Mouse (Mus musculus) erythroblast, embryonic 14.5 days (primary cell): ENCODE results near the gene Gm37240.

Experiments
- GATA1 ChIP-seq: IDR thresholded peaks from 2 replicates; pipeline ENCODE4 v1.6.1; 2012; ENCODE audit warnings: low read length, inconsistent platforms, mixed read lengths
- TAL1 ChIP-seq: IDR thresholded peaks from 3 replicates; pipeline ENCODE4 v1.6.1; 2012; ENCODE audit warnings: low read length, inconsistent platforms, mixed read lengths

GRCm38 (mm10) chr3:85773425-85773824 lies 113.9 kb downstream of the Gm37240 start:
- TF ChIP-seq TAL1 (no peak), GATA1 (no peak)
